Mouse (Mus musculus) megakaryocyte, embryonic 14.5 days (primary cell): ENCODE results near the gene Ikbke. TPM values are rescaled to one million over a fixed set of nuclear protein-coding genes. Genes with fewer than 3 reads are reported as not detected.

Experiments used
- H3K27me3 ChIP-seq: replicated peaks from 2 replicates; pipeline ENCODE3; 2012; ENCODE audit warnings: inconsistent platforms
- H3K36me3 ChIP-seq: replicated peaks from 2 replicates; pipeline ENCODE3; 2012; ENCODE audit warnings: low read length, inconsistent platforms, mixed read lengths
- H3K4me1 ChIP-seq: 2 replicates; pipeline ENCODE4 v1.6.1; 2012; ENCODE audit warnings: inconsistent platforms
- H3K4me3 ChIP-seq: replicated peaks from 2 replicates; pipeline ENCODE3; 2012; ENCODE audit warnings: moderate library complexity, mild to moderate bottlenecking, inconsistent platforms
- H3K9me3 ChIP-seq: 2 replicates; pipeline ENCODE4 v1.6.1; 2012; ENCODE audit warnings: inconsistent platforms
- FLI1 ChIP-seq: IDR thresholded peaks from 2 replicates; pipeline ENCODE4 v1.6.1; 2012; ENCODE audit warnings: low read length, inconsistent platforms, mixed read lengths
- GATA1 ChIP-seq: IDR thresholded peaks from 3 replicates; pipeline ENCODE4 v1.6.1; 2012; ENCODE audit warnings: mixed read lengths, low read length, inconsistent platforms, borderline replicate concordance
- polyA plus RNA-seq: library from polyadenylated mRNA; stranded (reverse); fragments of >175 nt; gene quantifications from 2 replicates; pipeline ENCODE4 v1.2.3, GENCODE M21; 2012; ENCODE audit warnings: low replicate concordance; ENCODE audit not compliant: insufficient read depth

Gene Ikbke
- polyA plus RNA-seq, 1 experiment: 15.6 TPM

GRCm38 (mm10) chr1:131299788-131300187 lies 20.4 kb upstream of the Ikbke start:
- no peaks in the 10 kb centered on the region for H3K27me3 ChIP-seq
- TF ChIP-seq FLI1 (no peak), GATA1 (no peak)
- peaks cover 71% of the 10 kb centered on the region for H3K36me3 ChIP-seq
- peaks cover 27% of the 10 kb centered on the region for H3K4me1 ChIP-seq
- no peak overlapping the region for H3K4me3 ChIP-seq
- no peaks in the 10 kb centered on the region for H3K9me3 ChIP-seq

- TF ChIP-seq FLI1: no peak
- no peak for TF ChIP-seq GATA1
- Histone ChIP-seq H3K4me1 (peaks cover 27% of the 10 kb centered on the region), H3K27me3 (no peaks in the 10 kb centered on the region), H3K36me3 (peaks cover 77% of the 10 kb centered on the region), H3K4me3 (no peak overlapping the region), H3K9me3 (no peaks in the 10 kb centered on the region)
Measured at GRCm38 (mm10) chr1:131299240-131299639, 19.8 kb upstream of the Ikbke start.

- peaks cover 27% of the 10 kb centered on the region for H3K4me1 ChIP-seq
- H3K27me3 ChIP-seq: no peaks in the 10 kb centered on the region
- H3K36me3 ChIP-seq: peaks cover 87% of the 10 kb centered on the region
- TF ChIP-seq FLI1 (no peak), GATA1 (no peak)
- H3K4me3 ChIP-seq: no peak overlapping the region
- no peaks in the 10 kb centered on the region for H3K9me3 ChIP-seq
Measured at GRCm38 (mm10) chr1:131298171-131298570, 18.8 kb upstream of the Ikbke start.

DNA sequence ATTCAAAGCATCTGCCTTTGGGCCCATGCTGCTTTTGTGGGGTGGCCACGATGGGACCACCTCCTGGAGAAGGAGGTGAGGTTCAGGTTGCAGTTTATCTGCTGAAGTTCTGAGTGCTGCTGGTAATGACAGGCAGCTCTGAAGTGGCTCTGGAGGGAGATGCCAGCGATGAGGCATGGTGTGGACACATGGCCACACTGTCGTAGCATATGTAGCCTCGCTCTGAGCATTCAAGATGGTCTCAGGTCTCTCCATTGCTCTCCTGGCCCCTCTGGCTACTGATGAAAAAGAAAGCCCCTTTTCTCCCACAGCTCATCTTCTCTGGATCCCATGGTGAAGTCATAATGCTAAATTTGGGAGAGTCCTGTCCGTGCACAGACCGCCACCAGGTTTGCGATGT lies 17.3 kb upstream of the Ikbke start:
- Histone ChIP-seq H3K4me1 (peaks cover 27% of the 10 kb centered on the region), H3K9me3 (no peaks in the 10 kb centered on the region), H3K4me3 (no peak overlapping the region), H3K36me3 (peaks cover 100% of the 10 kb centered on the region), H3K27me3 (no peaks in the 10 kb centered on the region)
- TF ChIP-seq GATA1 (no peak), FLI1 (no peak)

DNA sequence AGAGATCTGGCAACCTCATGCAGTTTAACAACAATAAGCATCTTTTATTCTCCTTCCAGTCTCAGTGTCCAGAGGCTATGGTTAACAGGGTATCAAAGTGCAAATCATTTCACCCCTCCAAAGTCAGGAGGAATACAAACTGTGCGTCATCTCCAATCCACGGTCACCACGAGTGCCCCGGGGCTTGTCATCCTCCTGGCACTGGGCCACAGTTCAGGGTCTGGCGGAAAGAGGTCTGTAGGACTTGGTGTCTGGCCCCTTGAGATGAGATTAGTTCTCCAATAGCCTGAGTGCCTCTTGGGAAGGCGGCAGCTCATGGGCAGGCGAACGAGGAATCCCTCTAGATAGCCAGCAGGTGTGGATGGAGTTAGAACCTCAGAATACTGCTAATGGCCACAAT lies 15.8 kb upstream of the Ikbke start:
- Histone ChIP-seq H3K36me3 (peaks cover 100% of the 10 kb centered on the region), H3K4me3 (no peak overlapping the region), H3K4me1 (peaks cover 21% of the 10 kb centered on the region), H3K9me3 (no peaks in the 10 kb centered on the region), H3K27me3 (no peaks in the 10 kb centered on the region)
- TF ChIP-seq FLI1 (no peak), GATA1 (no peak)

- Histone ChIP-seq H3K27me3 (no peaks in the 10 kb centered on the region), H3K9me3 (no peaks in the 10 kb centered on the region), H3K4me1 (peaks cover 13% of the 10 kb centered on the region), H3K4me3 (no peak overlapping the region), H3K36me3 (peaks cover 100% of the 10 kb centered on the region)
- no peak for TF ChIP-seq GATA1
Measured at GRCm38 (mm10) chr1:131293922-131294250, 14.5 kb upstream of the Ikbke start.

DNA sequence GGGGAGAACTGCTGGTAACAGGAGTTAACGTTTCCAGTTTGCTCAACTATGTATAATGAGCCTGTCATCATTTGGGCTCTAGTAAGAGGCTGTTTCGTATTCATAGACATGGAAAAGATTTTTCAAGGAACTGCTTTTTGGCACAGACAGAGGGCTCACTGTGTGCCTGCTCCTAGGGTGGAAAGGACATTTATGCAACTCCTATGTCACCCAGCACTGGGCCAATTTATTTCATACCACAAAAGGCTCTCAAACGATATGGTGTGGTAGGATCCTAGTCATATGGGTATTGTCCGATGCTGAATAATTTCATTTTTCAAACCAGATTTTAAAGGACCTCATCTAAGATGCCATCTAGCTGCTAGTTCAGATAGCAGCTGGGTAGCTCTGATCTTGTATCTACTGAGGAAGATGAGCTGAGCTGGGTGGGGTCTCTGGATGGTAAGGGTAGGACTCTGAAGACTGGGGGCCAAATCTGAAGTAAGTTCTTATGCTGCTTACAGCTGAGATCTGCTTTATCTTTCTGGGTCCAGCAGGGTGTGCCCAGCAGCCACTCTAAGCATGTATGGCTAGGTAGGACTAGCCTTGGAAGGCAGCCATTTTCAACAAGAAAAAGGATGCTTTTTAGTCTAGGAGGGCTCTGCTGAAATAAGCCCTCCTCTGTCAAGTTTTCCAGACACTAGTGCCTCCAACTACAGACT lies 14.0 kb upstream of the Ikbke start:
- no peak overlapping the region for H3K4me3 ChIP-seq
- H3K4me1 ChIP-seq: peaks cover 10% of the 10 kb centered on the region
- H3K9me3 ChIP-seq: no peaks in the 10 kb centered on the region
- H3K36me3 ChIP-seq: peaks cover 99% of the 10 kb centered on the region
- no peak for TF ChIP-seq FLI1
- no peak for TF ChIP-seq GATA1
- H3K27me3 ChIP-seq: no peaks in the 10 kb centered on the region

DNA sequence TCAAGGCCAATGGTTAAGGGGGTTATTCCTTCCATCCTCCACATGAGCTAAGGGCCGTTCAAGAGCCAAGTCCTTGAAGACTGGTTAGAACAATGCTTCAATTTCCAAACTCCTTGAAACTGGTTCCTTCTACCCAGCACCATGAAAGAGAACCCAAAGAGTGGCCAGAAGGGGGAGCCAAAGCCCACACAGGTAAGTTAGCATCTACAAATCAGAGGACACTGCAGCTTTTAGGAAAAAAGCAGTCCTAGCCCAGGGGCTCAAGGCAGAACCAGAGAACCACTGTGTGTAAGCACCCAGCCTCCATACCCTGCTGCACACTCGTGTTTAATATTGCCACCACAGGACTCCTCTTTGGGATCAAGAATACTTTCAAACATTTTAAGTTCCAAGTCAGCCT lies 11.2 kb upstream of the Ikbke start:
- Histone ChIP-seq H3K4me3 (no peak overlapping the region), H3K36me3 (peaks cover 98% of the 10 kb centered on the region), H3K4me1 (peaks cover 17% of the 10 kb centered on the region), H3K27me3 (no peaks in the 10 kb centered on the region), H3K9me3 (no peaks in the 10 kb centered on the region)
- no peak for TF ChIP-seq FLI1
- no peak for TF ChIP-seq GATA1

DNA sequence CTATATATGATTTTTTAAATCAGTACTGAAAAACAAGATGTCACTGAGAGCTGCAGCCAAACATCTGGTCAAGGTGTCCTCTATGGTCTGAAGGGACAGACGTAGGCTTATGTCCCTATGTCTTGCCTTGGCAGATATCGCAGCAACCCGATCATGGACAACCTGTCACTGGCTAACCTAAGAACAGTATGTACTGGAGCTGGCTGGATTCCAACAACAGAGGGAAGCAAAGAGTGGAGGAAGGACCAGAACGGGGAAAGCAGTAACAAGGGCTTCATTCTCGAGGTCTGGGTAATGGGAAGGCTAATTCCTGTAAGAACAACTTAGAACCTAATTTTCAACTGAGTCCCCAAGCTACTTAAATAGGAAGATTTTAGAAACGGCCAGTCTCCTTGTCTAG lies 9.5 kb upstream of the Ikbke start:
- Histone ChIP-seq H3K4me3 (no peak overlapping the region), H3K36me3 (peaks cover 82% of the 10 kb centered on the region), H3K4me1 (peaks cover 33% of the 10 kb centered on the region), H3K9me3 (no peaks in the 10 kb centered on the region), H3K27me3 (no peaks in the 10 kb centered on the region)
- no peak for TF ChIP-seq GATA1
- no peak for TF ChIP-seq FLI1

DNA sequence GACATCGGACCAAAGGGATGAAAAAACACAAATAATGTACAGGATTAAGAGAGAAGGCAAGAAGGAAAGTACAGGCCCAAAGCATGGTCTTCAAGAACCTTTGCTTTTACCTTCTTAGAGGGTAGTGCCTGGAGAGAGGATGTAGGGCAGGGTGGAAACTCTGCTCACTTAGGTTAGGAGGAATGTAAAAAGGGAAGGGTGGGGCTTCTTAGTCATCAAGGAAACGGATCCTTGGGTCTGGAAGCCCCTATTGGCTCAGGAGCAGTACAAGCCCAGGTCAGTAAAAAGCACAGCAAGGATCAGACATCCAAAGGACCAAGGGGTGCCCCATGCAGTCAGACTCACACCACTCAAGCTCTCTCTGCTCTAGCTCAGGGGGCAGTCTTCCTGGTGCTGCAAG lies 7.9 kb upstream of the Ikbke start:
- peaks cover 65% of the 10 kb centered on the region for H3K36me3 ChIP-seq
- no peak for TF ChIP-seq FLI1
- TF ChIP-seq GATA1: no peak
- H3K4me3 ChIP-seq: no peak overlapping the region
- no peaks in the 10 kb centered on the region for H3K9me3 ChIP-seq
- peaks cover 49% of the 10 kb centered on the region for H3K4me1 ChIP-seq
- peaks cover 2% of the 10 kb centered on the region for H3K27me3 ChIP-seq

DNA sequence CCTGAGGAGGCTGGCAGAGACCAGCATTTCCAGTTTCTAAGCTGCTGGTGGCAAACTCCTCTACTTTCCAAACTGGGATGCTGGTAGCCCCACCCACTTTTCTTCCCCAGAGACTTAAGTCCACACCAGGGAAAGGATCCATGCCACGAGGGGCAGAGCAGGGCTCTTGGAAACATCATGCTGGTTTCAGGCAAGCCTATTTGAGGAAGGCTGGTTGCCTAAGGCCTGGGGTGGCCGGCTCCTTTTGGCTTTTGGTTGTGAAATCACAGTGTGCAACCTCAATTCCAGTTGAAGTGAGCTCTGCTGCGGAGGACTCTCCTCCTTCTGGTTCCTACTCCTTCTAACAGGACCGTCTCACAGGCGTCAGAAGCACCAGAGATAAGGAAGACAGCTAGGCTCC lies 7.4 kb upstream of the Ikbke start:
- TF ChIP-seq GATA1 (no peak), FLI1 (no peak)
- H3K9me3 ChIP-seq: no peaks in the 10 kb centered on the region
- peaks cover 61% of the 10 kb centered on the region for H3K36me3 ChIP-seq

More for the DNA sequence above, 7.4 kb upstream of the Ikbke start:
- H3K4me3 ChIP-seq: no peak overlapping the region
- peaks cover 53% of the 10 kb centered on the region for H3K4me1 ChIP-seq
- H3K27me3 ChIP-seq: peaks cover 2% of the 10 kb centered on the region
